Mouse (Mus musculus): ENCODE data around the gene Spata31d1a. TPM values are rescaled to one million over a fixed set of nuclear protein-coding genes. Genes with fewer than 3 reads are reported as not detected.

Gene Spata31d1a
- total and polyA plus RNA-seq, 3 experiments = 0.05 TPM; not detected in 2

DNA sequence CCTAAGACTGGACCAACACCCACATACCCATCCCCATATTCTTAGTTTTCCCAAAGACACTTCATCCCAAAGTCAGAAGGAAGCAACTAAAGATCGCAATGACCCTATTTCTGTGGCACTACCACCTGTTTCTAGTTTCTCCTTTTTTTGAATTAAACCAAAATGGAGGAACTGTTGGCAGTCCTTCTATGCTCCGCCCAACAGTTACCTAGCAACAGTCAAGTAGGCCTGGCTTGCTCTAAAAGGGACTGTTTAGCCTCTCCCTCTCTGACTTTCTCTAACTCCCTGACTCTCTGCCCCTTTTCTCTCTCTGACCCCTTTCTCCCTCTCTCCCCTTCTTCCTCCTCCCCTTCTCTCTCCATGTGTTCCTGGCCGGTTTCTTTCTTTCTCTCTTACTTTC lies 24.9 kb downstream of the Spata31d1a start:
- Histone ChIP-seq H3K9me3 (replicated peaks) (no peaks in the 10 kb centered on the region), H3K4me1 (ENCODE audit: insufficient read depth, low read depth, low read length) (peaks cover 31% of the 10 kb centered on the region), H3K36me3 (replicated peaks) (no peaks in the 10 kb centered on the region), H3K27me3 (ENCODE audit: insufficient read depth, low read length) (no peaks in the 10 kb centered on the region; the same call in 1 of the 2 replicates), H3K4me3 (ENCODE audit: low read depth, low read length) (no peak overlapping the region)
- no peak for TF ChIP-seq GATA2 (IDR thresholded peaks at IDR 0.05; ENCODE audit: borderline replicate concordance, low read depth, low read length)
- DNase-seq (ENCODE audit: low spot score) = no peak
- no peak for ATAC-seq (ENCODE audit: extremely low read depth, insufficient number of reproducible peaks, low FRiP score, poor library complexity, severe bottlenecking)

DNA sequence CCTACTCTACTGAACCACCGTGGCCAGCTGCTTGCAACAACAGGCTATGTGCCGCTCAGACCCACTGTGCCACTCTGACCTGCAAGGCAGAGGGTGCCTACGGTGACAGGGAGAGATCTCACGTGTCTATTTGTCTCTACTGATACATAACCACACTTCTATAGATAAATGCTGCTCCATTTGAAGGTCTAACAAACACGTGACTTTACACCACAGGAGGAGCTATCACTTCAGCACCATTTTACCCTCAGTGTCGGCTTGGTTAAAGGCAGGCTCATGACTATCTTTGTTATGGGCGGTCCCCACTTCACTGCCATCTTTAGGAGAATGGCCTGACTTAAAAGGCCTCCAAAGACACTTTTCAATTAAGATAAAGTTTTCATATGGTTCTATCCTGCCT lies 27.5 kb downstream of the Spata31d1a start:
- no peaks in the 10 kb centered on the region for H3K27me3 ChIP-seq (ENCODE audit: insufficient read depth, low read length)
- ATAC-seq (ENCODE audit: extremely low read depth, insufficient number of reproducible peaks, low FRiP score, poor library complexity, severe bottlenecking) = no peak
- peak overlapping the region; percentile 37; the same call in 1 of the 2 replicates for H3K4me3 ChIP-seq (ENCODE audit: low read depth, low read length)
- H3K36me3 ChIP-seq (replicated peaks) = no peaks in the 10 kb centered on the region
- no peak for DNase-seq (ENCODE audit: low spot score)
- no peaks in the 10 kb centered on the region for H3K9me3 ChIP-seq (replicated peaks)
- TF ChIP-seq POLR2AphosphoS5 (IDR thresholded peaks at IDR 0.05; ENCODE audit: insufficient replicate concordance, low read depth, low read length) (no peak), GATA2 (IDR thresholded peaks at IDR 0.05; ENCODE audit: borderline replicate concordance, low read depth, low read length) (no peak), TAL1 (conservative IDR thresholded peaks at IDR 0.05; ENCODE audit: low read depth, low read length) (no peak), CTCF (IDR thresholded peaks at IDR 0.05; ENCODE audit: low read depth, low read length) (no peak), GATA1 (IDR thresholded peaks at IDR 0.05; ENCODE audit: borderline replicate concordance, low read length) (no peak)
- H3K4me1 ChIP-seq (ENCODE audit: insufficient read depth, low read depth, low read length) = peaks cover 55% of the 10 kb centered on the region

DNA sequence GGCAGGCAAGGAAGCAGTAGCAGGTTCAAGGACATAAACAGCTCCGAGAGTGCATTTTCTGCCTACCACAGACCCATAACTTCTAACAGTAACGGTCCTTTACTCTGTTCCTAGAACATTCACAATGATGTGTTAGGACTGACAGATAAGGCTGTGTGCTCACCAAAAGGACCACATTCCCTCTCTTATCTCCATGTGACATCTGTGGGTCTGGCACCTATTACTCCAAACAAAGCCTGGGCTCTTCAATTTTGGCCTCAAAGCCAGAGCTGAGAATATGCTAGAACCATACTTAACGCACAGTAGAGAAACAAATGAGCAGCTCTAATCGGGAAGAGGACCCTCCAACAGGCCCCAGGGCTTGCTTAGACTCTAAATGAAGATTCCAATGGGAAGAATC lies 30.2 kb downstream of the Spata31d1a start:
- H3K4me1 ChIP-seq (ENCODE audit: insufficient read depth, low read depth, low read length) = peaks cover 67% of the 10 kb centered on the region
- ATAC-seq (ENCODE audit: extremely low read depth, insufficient number of reproducible peaks, low FRiP score, poor library complexity, severe bottlenecking) = peak; percentile 77

DNA sequence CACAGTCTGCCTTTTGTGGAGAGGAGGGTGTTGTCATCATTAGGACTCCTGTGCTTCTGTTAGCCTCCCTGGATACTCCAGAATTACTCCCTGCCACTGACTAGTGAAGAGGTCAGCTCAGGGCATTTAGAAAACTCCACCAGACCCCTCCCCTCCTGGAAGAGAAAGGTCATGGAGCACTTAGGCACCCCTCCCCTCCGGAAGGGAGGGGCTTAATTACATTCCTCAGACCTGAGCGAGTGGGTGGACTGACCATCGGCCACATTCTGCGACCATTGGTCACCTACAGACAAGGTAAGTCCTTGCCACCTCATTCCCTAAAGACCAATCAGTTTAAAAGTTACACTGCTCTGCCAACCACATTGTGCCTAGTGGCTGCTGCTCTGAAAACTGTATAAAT lies 30.8 kb downstream of the Spata31d1a start:
- no peak for ATAC-seq (ENCODE audit: extremely low read depth, insufficient number of reproducible peaks, low FRiP score, poor library complexity, severe bottlenecking)
- Histone ChIP-seq H3K36me3 (replicated peaks) (no peaks in the 10 kb centered on the region), H3K27me3 (ENCODE audit: insufficient read depth, low read length) (no peaks in the 10 kb centered on the region), H3K4me1 (ENCODE audit: insufficient read depth, low read depth, low read length) (peaks cover 67% of the 10 kb centered on the region), H3K4me3 (ENCODE audit: low read depth, low read length) (peak overlapping the region; percentile 45), H3K9me3 (replicated peaks) (0 out of 2 replicates have a peak, but pooled peaks cover 3% of the 10 kb centered on the region)
- TF ChIP-seq TAL1 (conservative IDR thresholded peaks at IDR 0.05; ENCODE audit: low read depth, low read length) = no peak
- TF ChIP-seq CTCF (IDR thresholded peaks at IDR 0.05; ENCODE audit: low read depth, low read length) = no peak
- no peak for TF ChIP-seq POLR2AphosphoS5 (IDR thresholded peaks at IDR 0.05; ENCODE audit: insufficient replicate concordance, low read depth, low read length)
- TF ChIP-seq GATA1 (IDR thresholded peaks at IDR 0.05; ENCODE audit: borderline replicate concordance, low read length) = no peak
- TF ChIP-seq GATA2 (IDR thresholded peaks at IDR 0.05; ENCODE audit: borderline replicate concordance, low read depth, low read length) = no peak
- DNase-seq (ENCODE audit: low spot score) = no peak

More for the DNA sequence above, 30.2 kb downstream of the Spata31d1a start:
- H3K27me3 ChIP-seq (ENCODE audit: insufficient read depth, low read length) = no peaks in the 10 kb centered on the region
- H3K4me3 ChIP-seq (ENCODE audit: low read depth, low read length) = peak overlapping the region; percentile 45; the same call in 1 of the 2 replicates
- DNase-seq (ENCODE audit: low spot score) = peak; percentile 61
- no peak for TF ChIP-seq CTCF (IDR thresholded peaks at IDR 0.05; ENCODE audit: low read depth, low read length)
- TF ChIP-seq TAL1 (conservative IDR thresholded peaks at IDR 0.05; ENCODE audit: low read depth, low read length) = peak; percentile 85
- H3K9me3 ChIP-seq (replicated peaks) = 0 out of 2 replicates have a peak, but pooled peaks cover 3% of the 10 kb centered on the region
- H3K36me3 ChIP-seq (replicated peaks) = no peaks in the 10 kb centered on the region

DNA sequence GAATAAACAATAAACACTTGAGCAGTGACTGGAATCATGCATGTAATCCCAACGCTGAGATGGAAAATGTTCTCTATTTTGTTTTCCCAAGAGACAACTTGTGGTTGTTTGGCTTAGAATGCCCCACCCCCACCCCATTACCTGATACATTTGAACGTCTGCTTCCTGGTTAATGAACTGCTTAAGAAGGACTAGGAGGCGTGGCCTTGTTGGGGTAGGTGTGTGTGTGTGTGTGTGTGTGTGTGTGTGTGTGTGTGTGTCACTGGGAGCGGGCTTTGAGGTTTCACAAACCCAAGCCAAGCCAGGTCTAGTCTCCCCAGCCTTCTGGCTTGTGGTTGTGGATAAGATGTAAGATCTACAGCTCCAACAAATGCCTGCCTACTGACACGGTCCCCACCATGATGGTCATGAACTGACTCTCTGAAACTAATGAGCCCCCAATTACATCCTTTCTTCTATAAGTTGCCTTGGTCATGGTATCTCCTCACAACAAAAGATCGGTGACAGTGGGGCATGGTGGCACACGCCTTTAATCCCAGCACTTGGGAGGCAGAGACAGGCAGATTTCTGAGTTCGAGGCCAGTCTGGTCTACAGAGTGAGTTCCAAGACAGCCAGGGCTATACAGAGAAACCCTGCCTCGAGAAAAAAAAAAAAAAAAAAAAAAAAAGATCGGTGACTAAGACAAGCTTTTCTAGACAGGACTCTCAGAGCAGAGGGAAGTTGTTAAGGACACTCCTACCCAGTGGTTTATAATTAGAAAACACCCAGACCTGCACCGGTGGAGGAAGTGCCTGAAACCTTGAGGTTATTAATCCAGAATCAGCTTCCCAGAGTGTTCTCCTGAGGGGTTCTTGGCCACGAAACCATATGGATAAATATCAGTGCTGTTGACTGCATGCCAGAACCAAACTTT lies 33.6 kb downstream of the Spata31d1a start:
- ATAC-seq (ENCODE audit: extremely low read depth, insufficient number of reproducible peaks, low FRiP score, poor library complexity, severe bottlenecking) (no peak), DNase-seq (ENCODE audit: low spot score) (no peak)
- H3K4me1 ChIP-seq (ENCODE audit: insufficient read depth, low read depth, low read length) = peaks cover 74% of the 10 kb centered on the region
- TF ChIP-seq GATA2 (IDR thresholded peaks at IDR 0.05; ENCODE audit: borderline replicate concordance, low read depth, low read length) = no peak
- no peak for TF ChIP-seq TAL1 (conservative IDR thresholded peaks at IDR 0.05; ENCODE audit: low read depth, low read length)
- no peaks in the 10 kb centered on the region for H3K27me3 ChIP-seq (ENCODE audit: insufficient read depth, low read length)
- no peak overlapping the region; the same call in 1 of the 2 replicates for H3K4me3 ChIP-seq (ENCODE audit: low read depth, low read length)
- peaks cover 18% of the 10 kb centered on the region for H3K36me3 ChIP-seq (replicated peaks)
- H3K9me3 ChIP-seq (replicated peaks) = 0 out of 2 replicates have a peak, but pooled peaks cover 3% of the 10 kb centered on the region

DNA sequence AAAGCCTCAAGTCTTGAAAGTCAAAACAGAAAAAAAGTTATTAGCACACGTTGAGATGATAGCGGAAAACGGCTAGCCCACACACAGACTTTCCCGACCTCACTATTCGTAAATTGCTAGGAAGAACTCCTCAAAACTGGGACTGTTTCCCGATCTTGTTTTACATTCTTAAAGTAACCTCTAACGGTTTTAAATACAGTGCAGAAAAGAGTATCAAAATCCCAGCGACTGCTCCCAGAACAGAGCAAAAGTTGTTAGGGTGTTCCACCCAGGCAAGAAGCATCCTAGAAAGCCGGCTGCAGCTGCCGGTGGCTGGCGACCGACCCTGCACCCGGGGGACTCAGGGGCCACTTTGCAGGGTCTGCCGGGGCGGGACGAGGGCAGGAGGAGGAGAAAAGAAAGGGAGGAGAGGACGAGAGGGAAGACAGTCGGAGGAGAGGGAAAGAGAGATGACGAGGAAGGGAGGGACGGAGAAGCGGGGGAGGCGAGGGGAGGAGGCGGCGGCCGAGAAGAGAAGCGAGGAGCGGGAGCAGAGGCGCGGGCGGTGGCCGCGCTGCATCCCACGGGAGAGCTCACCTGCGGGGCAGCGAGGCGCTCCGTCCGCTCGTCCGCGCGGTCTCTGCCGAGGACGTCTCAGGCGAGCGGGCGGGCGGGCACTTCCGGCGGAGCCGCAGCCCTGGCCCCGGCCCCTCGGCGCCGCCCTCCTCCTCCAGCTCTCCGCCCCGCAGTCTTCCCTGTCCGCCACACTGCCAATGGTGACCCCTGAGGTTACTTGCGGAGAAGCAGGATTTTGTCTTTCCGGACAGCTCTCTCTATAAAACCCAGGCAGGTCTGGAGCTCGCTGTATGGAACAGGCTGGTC lies 34.7 kb downstream of the Spata31d1a start, which contains the start of gene Golm1:
Golm1 (minus strand) TSS at position 661 of the 861 bp plus-strand sequence.
- DNase-seq (ENCODE audit: low spot score) (peak; percentile 72), ATAC-seq (ENCODE audit: extremely low read depth, insufficient number of reproducible peaks, low FRiP score, poor library complexity, severe bottlenecking) (0 out of 2 replicates have a peak, but pooled peaks have one; percentile 16)
- Histone ChIP-seq H3K4me3 (ENCODE audit: low read depth, low read length) (peak within 1 kb of the TSS; percentile 91), H3K4me1 (ENCODE audit: insufficient read depth, low read depth, low read length) (peaks cover 73% of the 10 kb centered on the region), H3K36me3 (replicated peaks) (peaks cover 28% of the 10 kb centered on the region), H3K27me3 (ENCODE audit: insufficient read depth, low read length) (no peaks in the 10 kb centered on the region), H3K9me3 (replicated peaks) (0 out of 2 replicates have a peak, but pooled peaks cover 3% of the 10 kb centered on the region)
- no peak for TF ChIP-seq TAL1 (conservative IDR thresholded peaks at IDR 0.05; ENCODE audit: low read depth, low read length)
- TF ChIP-seq GATA2 (IDR thresholded peaks at IDR 0.05; ENCODE audit: borderline replicate concordance, low read depth, low read length) = no peak
- no peak for TF ChIP-seq GATA1 (IDR thresholded peaks at IDR 0.05; ENCODE audit: borderline replicate concordance, low read length)
- no peak for TF ChIP-seq POLR2AphosphoS5 (IDR thresholded peaks at IDR 0.05; ENCODE audit: insufficient replicate concordance, low read depth, low read length)
- TF ChIP-seq CTCF (IDR thresholded peaks at IDR 0.05; ENCODE audit: low read depth, low read length) = no peak

All from G1E (cell line).